Mouse (Mus musculus) heart, embryonic 12.5 days (tissue): ENCODE data around the gene Ostm1. TPM values are rescaled to one million over a fixed set of nuclear protein-coding genes. Genes with fewer than 3 reads are reported as not detected.

Source experiments
- ATAC-seq: fragments of 200-750 bp; cut with Nextera tagmentation; 2 replicates; pipeline ENCODE4 v1.8.0; 2017; ENCODE audit warnings: moderate TSS enrichment, moderate library complexity; ENCODE audit not compliant: insufficient number of reproducible peaks, low FRiP score
- H3K27ac ChIP-seq: fragments of 300-500 bp; sonication (generic); 2 replicates; pipeline ENCODE4 v1.5.1; 2016; ENCODE audit warnings: mild to moderate bottlenecking, moderate library complexity; ENCODE audit not compliant: poor library complexity, severe bottlenecking
- H3K27me3 ChIP-seq: fragments of 300-500 bp; sonication (generic); replicated peaks from 2 replicates; pipeline ENCODE4 v1.6.1; 2016; ENCODE audit warnings: mild to moderate bottlenecking, moderate library complexity
- H3K36me3 ChIP-seq: fragments of 300-500 bp; sonication (generic); 2 replicates; pipeline ENCODE4 v1.6.1; 2016; ENCODE audit warnings: mild to moderate bottlenecking, moderate library complexity
- H3K4me1 ChIP-seq: fragments of 300-500 bp; sonication (generic); replicated peaks from 2 replicates; pipeline ENCODE4 v1.6.1; 2016; ENCODE audit warnings: mild to moderate bottlenecking
- H3K4me2 ChIP-seq: fragments of 300-500 bp; sonication (generic); 2 replicates; pipeline ENCODE4 v1.6.1; 2016; ENCODE audit warnings: mild to moderate bottlenecking, moderate library complexity
- H3K4me3 ChIP-seq: fragments of 300-500 bp; sonication (generic); 2 replicates; pipeline ENCODE4 v1.5.1; 2016; ENCODE audit warnings: mild to moderate bottlenecking
- H3K9ac ChIP-seq: fragments of 300-500 bp; sonication (generic); 2 replicates; pipeline ENCODE4 v1.6.1; 2016; ENCODE audit warnings: mild to moderate bottlenecking, moderate library complexity
- H3K9me3 ChIP-seq: fragments of 300-500 bp; sonication (generic); replicated peaks from 2 replicates; pipeline ENCODE4 v1.6.1; 2016; ENCODE audit warnings: mild to moderate bottlenecking, moderate library complexity
- WGBS: fragments of 180-500 bp; shearing (Covaris S2); methylation state at CpG from one replicate; pipeline ENCODE4 v1.1.7; 2016; 5-methylcytosine and 5-hydroxymethylcytosine counted together
- polyA plus RNA-seq: library from polyadenylated mRNA; unstranded; fragments of >200 nt; fragmentation: Nextera tagmentation; extraction: Ambion mirVana; gene quantifications from 2 replicates; pipeline ENCODE4 v1.2.1, GENCODE M21; 2016

Ostm1 gene
- polyA plus RNA-seq, 1 experiment from 2014 or later = 28.6 TPM

GRCm38 (mm10) chr10:42646340-42646739 lies 62.7 kb downstream of the Ostm1 start:
- H3K27me3 ChIP-seq = no peaks in the 10 kb centered on the region
- 38% methylated on average over 4 of the region's 4 CpGs for WGBS
- no peak for ATAC-seq

DNA sequence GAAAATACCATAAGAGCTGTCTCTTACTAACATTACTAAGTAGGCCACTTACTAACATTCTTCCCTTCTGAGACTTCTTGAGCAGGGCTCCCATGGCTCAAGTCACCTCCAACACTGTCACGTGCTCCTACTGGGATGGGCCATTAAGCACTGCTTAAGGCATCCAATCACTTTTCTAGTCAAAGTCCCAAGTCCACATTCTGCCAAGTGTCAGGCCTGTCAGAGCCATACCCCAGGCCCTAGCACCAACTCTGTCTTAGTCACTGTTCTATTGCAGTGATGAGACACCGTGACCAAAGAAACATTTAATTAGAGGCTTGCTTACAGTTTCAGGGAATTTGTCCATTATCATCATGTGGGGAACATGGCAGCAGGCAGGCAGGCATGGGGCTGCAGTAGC lies 78.3 kb downstream of the Ostm1 start:
- no peak for ATAC-seq
- Histone ChIP-seq H3K9ac (no peak overlapping the region), H3K4me2 (no peak overlapping the region), H3K27ac (no peak overlapping the region), H3K4me1 (no peaks in the 10 kb centered on the region), H3K9me3 (peaks cover 5% of the 10 kb centered on the region), H3K27me3 (no peaks in the 10 kb centered on the region), H3K36me3 (no peaks in the 10 kb centered on the region), H3K4me3 (no peak overlapping the region)
- WGBS = 73% methylated on average over 2 of the region's 2 CpGs

More at GRCm38 (mm10) chr10:42646340-42646739, 62.7 kb downstream of the Ostm1 start:
- no peaks in the 10 kb centered on the region for H3K9me3 ChIP-seq
- H3K27ac ChIP-seq = no peak overlapping the region
- no peaks in the 10 kb centered on the region for H3K36me3 ChIP-seq
- H3K4me2 ChIP-seq = no peak overlapping the region
- no peaks in the 10 kb centered on the region for H3K4me1 ChIP-seq
- no peak overlapping the region for H3K4me3 ChIP-seq
- no peak overlapping the region for H3K9ac ChIP-seq

DNA sequence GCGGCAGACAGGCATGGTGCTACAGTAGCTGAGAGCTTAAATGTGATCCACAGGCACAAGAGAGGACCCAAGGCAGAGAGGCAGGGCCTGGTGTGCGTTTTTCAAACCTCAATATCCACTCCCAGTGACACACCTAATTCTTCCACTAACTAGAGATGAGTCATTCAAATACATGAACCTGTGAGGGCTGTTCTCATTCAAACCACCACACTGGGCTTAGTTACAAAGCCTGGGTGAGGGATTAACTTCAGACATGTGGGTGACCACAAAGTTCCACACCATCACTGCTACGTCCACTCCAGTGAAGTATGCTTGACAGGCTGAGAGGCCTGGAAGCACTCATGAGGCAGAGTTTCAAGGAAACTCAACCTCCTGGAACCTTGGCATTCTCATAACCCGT lies 86.3 kb downstream of the Ostm1 start:
- WGBS = 80% methylated on average over 4 of the region's 4 CpGs
- Histone ChIP-seq H3K9me3 (peaks cover 12% of the 10 kb centered on the region), H3K27me3 (no peaks in the 10 kb centered on the region), H3K4me1 (no peaks in the 10 kb centered on the region), H3K36me3 (no peaks in the 10 kb centered on the region), H3K9ac (no peak overlapping the region), H3K4me2 (no peak overlapping the region), H3K27ac (no peak overlapping the region), H3K4me3 (no peak overlapping the region)
- no peak for ATAC-seq

DNA sequence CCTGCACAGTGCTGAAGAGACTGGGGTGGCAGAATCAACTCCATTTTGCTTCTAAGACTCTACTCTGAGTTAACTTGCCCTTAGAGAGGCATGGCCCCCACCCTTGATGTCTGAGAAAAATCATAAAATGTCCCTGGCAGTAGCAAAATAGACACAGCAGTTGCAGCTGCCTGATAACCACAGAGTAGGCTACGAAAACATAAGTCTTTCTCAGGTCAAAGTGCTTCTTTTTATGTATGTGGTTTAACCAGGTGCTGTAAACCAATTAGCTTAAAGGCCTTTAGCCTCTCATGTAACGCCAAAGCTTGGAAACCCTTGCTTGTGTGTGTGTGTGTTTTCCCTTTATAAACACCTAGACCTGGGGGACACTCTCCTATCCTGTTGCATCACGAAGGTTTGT lies 89.2 kb downstream of the Ostm1 start:
- no peaks in the 10 kb centered on the region for H3K4me1 ChIP-seq
- no peaks in the 10 kb centered on the region for H3K36me3 ChIP-seq
- WGBS = 70% methylated on average over 3 of the region's 3 CpGs
- no peak overlapping the region for H3K4me3 ChIP-seq
- H3K27me3 ChIP-seq = no peaks in the 10 kb centered on the region
- no peak overlapping the region for H3K4me2 ChIP-seq
- no peak for ATAC-seq
- peaks cover 12% of the 10 kb centered on the region for H3K9me3 ChIP-seq
- no peak overlapping the region for H3K27ac ChIP-seq
- H3K9ac ChIP-seq = no peak overlapping the region

GRCm38 (mm10) chr10:42675571-42675970 lies 91.9 kb downstream of the Ostm1 start:
- Histone ChIP-seq H3K4me1 (peaks cover 4% of the 10 kb centered on the region), H3K4me3 (no peak overlapping the region), H3K4me2 (no peak overlapping the region), H3K36me3 (no peaks in the 10 kb centered on the region), H3K9ac (no peak overlapping the region), H3K27me3 (no peaks in the 10 kb centered on the region), H3K27ac (no peak overlapping the region), H3K9me3 (0 out of 2 replicates have a peak, but pooled peaks cover 7% of the 10 kb centered on the region)
- ATAC-seq = no peak
- WGBS = 72% methylated on average over 4 of the region's 4 CpGs

GRCm38 (mm10) chr10:42678331-42678730 lies 94.7 kb downstream of the Ostm1 start:
- ATAC-seq = no peak
- no peak overlapping the region for H3K27ac ChIP-seq
- H3K4me1 ChIP-seq = peaks cover 7% of the 10 kb centered on the region

GRCm38 (mm10) chr10:42678755-42679364 lies 95.2 kb downstream of the Ostm1 start:
- Histone ChIP-seq H3K4me1 (peaks cover 7% of the 10 kb centered on the region), H3K4me3 (peak overlapping the region; percentile 96), H3K9me3 (peaks cover 1% of the 10 kb centered on the region; the same call in 1 of the 2 replicates), H3K9ac (peak overlapping the region; percentile 78), H3K4me2 (peak overlapping the region; percentile 86), H3K27ac (peak overlapping the region; percentile 74; the same call in 1 of the 2 replicates), H3K27me3 (no peaks in the 10 kb centered on the region), H3K36me3 (peaks cover 2% of the 10 kb centered on the region)
- ATAC-seq = peak; percentile 97
- WGBS = under 1% methylated on average over 56 of the region's 56 CpGs

More at GRCm38 (mm10) chr10:42678331-42678730, 94.7 kb downstream of the Ostm1 start:
- 48% methylated on average over 6 of the region's 6 CpGs for WGBS
- H3K36me3 ChIP-seq = no peaks in the 10 kb centered on the region
- 0 out of 2 replicates have a peak, but pooled peaks cover 2% of the 10 kb centered on the region for H3K9me3 ChIP-seq
- H3K9ac ChIP-seq = peak overlapping the region; percentile 78
- no peaks in the 10 kb centered on the region for H3K27me3 ChIP-seq
- peak overlapping the region; percentile 86 for H3K4me2 ChIP-seq
- H3K4me3 ChIP-seq = peak overlapping the region; percentile 96

- Histone ChIP-seq H3K4me3 (peak overlapping the region; percentile 96), H3K27me3 (no peaks in the 10 kb centered on the region), H3K9me3 (peaks cover 3% of the 10 kb centered on the region; the same call in 1 of the 2 replicates), H3K27ac (0 out of 2 replicates have a peak overlapping the region, but pooled peaks have one; percentile 74), H3K4me2 (peak overlapping the region; percentile 86), H3K4me1 (peaks cover 7% of the 10 kb centered on the region), H3K9ac (peak overlapping the region; percentile 78), H3K36me3 (peaks cover 10% of the 10 kb centered on the region)
- ATAC-seq = no peak
- WGBS = 10% methylated on average over 10 of the region's 10 CpGs
These were observed 96.0 kb downstream of the Ostm1 start for GRCm38 (mm10) chr10:42679586-42679985.

DNA sequence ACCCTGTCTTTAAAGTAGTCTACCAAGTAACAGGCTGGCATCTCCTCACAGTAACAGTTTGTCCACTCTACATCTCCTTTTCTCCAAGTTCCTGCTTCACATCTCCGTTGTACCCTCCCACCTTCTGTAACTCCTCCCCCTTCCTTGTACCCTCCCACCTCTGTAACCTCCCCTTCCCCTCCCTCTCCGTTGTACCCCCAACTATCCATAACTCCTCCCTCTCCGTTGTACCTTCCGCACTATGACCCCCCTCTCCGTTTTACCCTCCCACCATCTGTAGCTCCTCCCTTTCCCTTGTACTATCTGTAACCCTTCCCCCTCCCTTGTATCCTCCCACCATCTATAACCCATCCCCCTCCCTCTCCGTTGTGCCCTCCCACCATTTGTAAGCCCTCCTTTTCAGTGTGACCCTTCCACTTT lies 97.0 kb downstream of the Ostm1 start:
- Histone ChIP-seq H3K27ac (no peak overlapping the region), H3K9me3 (peaks cover 3% of the 10 kb centered on the region; the same call in 1 of the 2 replicates), H3K4me1 (peaks cover 7% of the 10 kb centered on the region), H3K36me3 (peaks cover 10% of the 10 kb centered on the region), H3K4me2 (peak overlapping the region; percentile 52), H3K27me3 (no peaks in the 10 kb centered on the region), H3K4me3 (peak overlapping the region; percentile 16; the same call in 1 of the 2 replicates), H3K9ac (no peak overlapping the region; the same call in 1 of the 2 replicates)
- 9% methylated on average over 6 of the region's 6 CpGs for WGBS
- ATAC-seq = peak; percentile 20; the same call in 1 of the 2 replicates

DNA sequence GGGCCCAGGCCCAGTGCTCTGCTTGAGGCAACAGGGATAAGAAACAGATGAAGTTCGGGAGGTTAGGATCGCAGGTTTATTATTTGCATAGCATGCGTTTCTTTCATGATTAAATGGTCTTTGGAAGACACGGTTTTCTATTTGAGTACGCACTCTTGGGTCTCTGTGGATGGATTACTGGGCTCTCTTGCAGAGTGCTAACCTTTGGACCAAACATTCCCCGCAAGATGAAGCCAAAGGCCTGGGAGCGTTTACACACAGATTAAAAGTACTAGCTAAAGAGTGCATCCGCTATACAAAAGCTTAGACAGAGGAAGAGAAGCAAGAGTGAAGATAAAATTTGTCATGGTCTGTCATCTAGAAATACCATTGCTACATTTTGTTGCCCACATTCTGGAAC lies 98.8 kb downstream of the Ostm1 start:
- H3K4me2 ChIP-seq = no peak overlapping the region
- H3K9ac ChIP-seq = no peak overlapping the region
- H3K27me3 ChIP-seq = no peaks in the 10 kb centered on the region
- peaks cover 3% of the 10 kb centered on the region; the same call in 1 of the 2 replicates for H3K9me3 ChIP-seq
- H3K36me3 ChIP-seq = peaks cover 10% of the 10 kb centered on the region
- 85% methylated on average over 8 of the region's 8 CpGs for WGBS
- no peak overlapping the region for H3K27ac ChIP-seq
- no peak for ATAC-seq
- no peak overlapping the region for H3K4me3 ChIP-seq
- peaks cover 7% of the 10 kb centered on the region for H3K4me1 ChIP-seq

- Histone ChIP-seq H3K27ac (no peak overlapping the region), H3K4me2 (no peak overlapping the region), H3K27me3 (no peaks in the 10 kb centered on the region), H3K4me1 (0 out of 2 replicates have a peak, but pooled peaks cover 4% of the 10 kb centered on the region), H3K9ac (no peak overlapping the region), H3K36me3 (peaks cover 10% of the 10 kb centered on the region), H3K4me3 (no peak overlapping the region), H3K9me3 (peaks cover 3% of the 10 kb centered on the region; the same call in 1 of the 2 replicates)
- 79% methylated on average over 5 of the region's 5 CpGs for WGBS
- no peak for ATAC-seq
These were observed 104.3 kb downstream of the Ostm1 start for GRCm38 (mm10) chr10:42687873-42688272.
